Mouse (Mus musculus) lung, adult 2 months (tissue): ENCODE data around the gene Prdm11.

Source experiments
- CTCF ChIP-seq: fragments of 200-500 bp; IDR thresholded peaks from 2 replicates; pipeline ENCODE4 v1.5.1; 2011; ENCODE audit warnings: mild to moderate bottlenecking, low read length, control low read depth; ENCODE audit not compliant: insufficient read depth
- POLR2A ChIP-seq: fragments of 200-500 bp; IDR thresholded peaks from 2 replicates; pipeline ENCODE4 v1.6.1; 2011; ENCODE audit warnings: low read depth, mild to moderate bottlenecking, control low read depth, low read length, borderline replicate concordance; ENCODE audit errors: extremely low read depth

DNA sequence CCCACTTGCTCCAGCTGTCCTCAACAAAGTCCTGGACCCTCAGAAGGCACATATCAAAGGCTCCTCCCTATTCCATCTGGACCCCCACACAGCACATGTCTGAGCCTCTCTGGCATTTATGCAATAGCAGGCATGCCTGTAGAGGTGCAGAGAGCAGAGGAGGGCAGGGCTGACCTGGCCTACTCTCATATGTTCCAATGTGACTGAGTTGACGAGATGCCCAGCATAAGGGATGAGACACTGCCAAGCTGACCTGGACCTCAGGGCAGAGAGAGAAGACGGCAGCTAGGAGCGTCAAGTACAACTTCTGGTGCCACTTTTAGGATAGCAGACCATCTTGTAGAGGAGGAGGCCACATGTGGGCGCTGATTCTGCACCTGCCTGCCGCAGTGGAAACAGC lies 54.0 kb downstream of the Prdm11 start:
- TF ChIP-seq CTCF, result no peak
- TF ChIP-seq POLR2A, result no peak
